Mouse (Mus musculus) neural tube, embryonic 14.5 days (tissue): ENCODE results near the gene Iars. TPM values are rescaled to one million over a fixed set of nuclear protein-coding genes. Genes with fewer than 3 reads are reported as not detected.
"Not testable (repeated sequence)": the region's sequence is repeated elsewhere in the genome, so short reads cannot be mapped to it uniquely, and the experiment has no call there.

Experiments
- ATAC-seq: fragments of 200-750 bp; cut with Nextera tagmentation; 2 replicates; pipeline ENCODE4 v1.8.0; 2017; ENCODE audit warnings: low read depth, mild to moderate bottlenecking, moderate TSS enrichment, moderate library complexity
- H3K27ac ChIP-seq: fragments of 300-500 bp; sonication (generic); 2 replicates; pipeline ENCODE4 v1.5.1; 2014; ENCODE audit warnings: low read depth, mild to moderate bottlenecking, control low read depth, low read length, moderate library complexity, mixed read lengths
- H3K27me3 ChIP-seq: fragments of 300-500 bp; sonication (generic); 2 replicates; pipeline ENCODE4 v1.6.1; 2014; ENCODE audit warnings: low read length; ENCODE audit not compliant: control insufficient read depth, insufficient read depth
- H3K36me3 ChIP-seq: fragments of 300-500 bp; sonication (generic); 2 replicates; pipeline ENCODE4 v1.6.1; 2014; ENCODE audit warnings: low read length, mixed read lengths; ENCODE audit not compliant: control insufficient read depth, insufficient read depth
- H3K4me1 ChIP-seq: fragments of 300-500 bp; sonication (generic); 2 replicates; pipeline ENCODE4 v1.6.1; 2014; ENCODE audit warnings: low read length; ENCODE audit not compliant: control insufficient read depth, insufficient read depth
- H3K4me2 ChIP-seq: fragments of 300-500 bp; sonication (generic); 2 replicates; pipeline ENCODE4 v1.6.1; 2014; ENCODE audit warnings: mild to moderate bottlenecking, low read depth, low read length, control low read depth
- H3K4me3 ChIP-seq: fragments of 300-500 bp; sonication (generic); 2 replicates; pipeline ENCODE4 v1.5.1; 2014; ENCODE audit warnings: low read depth, low read length, control low read depth, mixed read lengths
- H3K9ac ChIP-seq: fragments of 300-500 bp; sonication (generic); replicated peaks from 2 replicates; pipeline ENCODE4 v1.6.1; 2014; ENCODE audit warnings: low read depth, mild to moderate bottlenecking, control low read depth, low read length, mixed read lengths
- H3K9me3 ChIP-seq: fragments of 300-500 bp; sonication (generic); 2 replicates; pipeline ENCODE4 v1.6.1; 2016; ENCODE audit warnings: low read length; ENCODE audit not compliant: control insufficient read depth
- WGBS: fragments of 180-500 bp; shearing (Covaris S2); extraction: QIAGEN DNeasy Blood & Tissue Kit; methylation state at CpG from one replicate; pipeline ENCODE4 v1.1.7; 2014; 5-methylcytosine and 5-hydroxymethylcytosine counted together
- polyA plus RNA-seq: library from polyadenylated mRNA; unstranded; fragments of >200 nt; fragmentation: Nextera tagmentation; extraction: Ambion mirVana; gene quantifications from 2 replicates; pipeline ENCODE4 v1.2.1, GENCODE M21; 2014

Iars gene
- polyA plus RNA-seq, 1 experiment from 2014 or later: 59.3 TPM

DNA sequence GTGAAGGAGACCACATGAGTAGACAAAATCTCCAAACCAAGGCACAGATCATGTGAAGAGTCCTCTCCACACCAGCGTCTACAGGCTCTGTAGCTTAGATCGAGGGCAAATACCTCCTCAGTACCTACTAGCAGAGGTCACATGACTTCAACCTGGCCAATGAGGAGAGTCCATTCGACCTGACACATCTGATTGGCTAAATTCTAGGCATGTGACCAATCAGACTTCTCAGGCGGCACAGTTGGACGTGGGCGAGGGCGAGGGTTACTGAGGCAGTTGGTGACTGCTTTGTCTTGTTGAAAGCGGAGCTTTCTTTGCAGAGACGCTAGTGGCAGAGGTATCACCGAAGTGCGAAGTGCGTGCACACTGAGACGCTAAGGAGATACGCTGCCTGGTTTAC, 80.3 kb downstream of the Iars start:
- no peaks in the 10 kb centered on the region for H3K36me3 ChIP-seq
- no peak overlapping the region for H3K4me3 ChIP-seq
- H3K4me2 ChIP-seq: no peak overlapping the region
- H3K27ac ChIP-seq: no peak overlapping the region
- H3K4me1 ChIP-seq: no peaks in the 10 kb centered on the region
- ATAC-seq: no peak
- no peaks in the 10 kb centered on the region for H3K27me3 ChIP-seq
- no peak overlapping the region for H3K9ac ChIP-seq
- no peaks in the 10 kb centered on the region for H3K9me3 ChIP-seq
- WGBS: 92% methylated on average over 14 of the region's 14 CpGs

DNA sequence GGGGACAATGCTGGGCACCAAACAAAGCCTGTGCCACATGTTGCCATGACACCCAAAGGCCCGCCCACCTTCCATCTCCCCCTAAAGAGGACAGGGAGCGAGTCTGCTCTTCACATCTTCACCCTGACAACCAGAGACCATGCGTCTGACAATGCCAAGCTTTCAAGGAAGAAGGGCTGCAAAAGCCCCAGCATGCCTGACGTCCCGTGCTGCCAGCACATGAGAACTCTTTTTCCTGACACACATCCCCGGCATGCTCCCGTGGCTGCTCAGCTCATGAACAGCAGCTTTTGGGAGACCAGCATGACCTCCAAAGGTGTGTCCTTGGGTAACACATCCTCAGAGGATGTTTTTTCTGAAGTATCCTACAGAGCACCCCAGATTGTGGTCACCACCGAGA, 83.4 kb downstream of the Iars start:
- no peak overlapping the region for H3K27ac ChIP-seq
- ATAC-seq: no peak
- no peaks in the 10 kb centered on the region for H3K36me3 ChIP-seq
- H3K4me3 ChIP-seq: no peak overlapping the region
- H3K27me3 ChIP-seq: no peaks in the 10 kb centered on the region
- no peaks in the 10 kb centered on the region for H3K9me3 ChIP-seq
- no peaks in the 10 kb centered on the region for H3K4me1 ChIP-seq
- no peak overlapping the region for H3K4me2 ChIP-seq
- no peak overlapping the region for H3K9ac ChIP-seq
- 82% methylated on average over 8 of the region's 8 CpGs for WGBS

DNA sequence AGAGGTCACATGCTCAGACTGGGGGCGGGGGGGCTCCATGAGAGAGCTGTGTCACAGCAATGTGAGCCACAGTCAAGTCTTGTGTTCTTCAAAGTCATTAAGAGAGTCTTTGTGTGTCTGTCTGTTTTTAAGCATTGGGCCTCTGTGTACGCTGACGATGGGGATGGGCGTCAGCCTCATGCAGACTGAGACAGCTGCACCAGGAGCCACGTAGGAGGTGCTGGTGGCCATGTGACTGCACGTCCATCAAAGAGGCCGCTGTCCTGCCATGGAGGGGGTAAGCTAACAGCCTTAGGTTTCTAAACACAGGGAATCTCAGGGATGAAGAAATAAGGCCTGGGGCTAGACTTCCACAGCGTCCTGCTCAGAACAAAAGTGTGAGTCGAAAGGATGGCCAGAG, 84.4 kb downstream of the Iars start:
- Histone ChIP-seq H3K27ac (no peak overlapping the region), H3K4me3 (no peak overlapping the region), H3K9ac (no peak overlapping the region), H3K4me2 (no peak overlapping the region), H3K4me1 (no peaks in the 10 kb centered on the region), H3K9me3 (no peaks in the 10 kb centered on the region), H3K36me3 (no peaks in the 10 kb centered on the region), H3K27me3 (no peaks in the 10 kb centered on the region)
- no peak for ATAC-seq
- 54% methylated on average over 9 of the region's 9 CpGs for WGBS

DNA sequence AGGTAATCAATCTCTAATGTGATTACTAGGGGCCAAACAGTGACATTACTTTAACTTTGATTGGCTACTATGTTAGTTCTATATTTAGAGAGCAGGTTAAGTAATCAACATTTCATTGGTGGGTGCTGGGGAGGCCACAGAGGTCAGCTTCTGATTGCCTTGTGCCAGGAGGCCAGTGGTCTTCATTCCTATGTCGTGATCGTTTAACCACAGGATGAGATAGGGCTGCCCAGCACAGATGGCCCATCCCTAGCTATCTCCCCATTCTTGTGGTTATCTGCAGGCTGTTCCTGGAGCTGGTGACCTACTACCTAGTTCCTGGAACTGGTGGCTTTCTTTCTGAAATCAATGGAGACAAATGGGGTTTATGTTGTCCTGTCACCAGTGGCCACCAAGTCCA, 86.1 kb downstream of the Iars start:
- Histone ChIP-seq H3K36me3 (no peaks in the 10 kb centered on the region), H3K4me2 (no peak overlapping the region), H3K9me3 (no peaks in the 10 kb centered on the region), H3K27ac (no peak overlapping the region), H3K9ac (no peak overlapping the region), H3K27me3 (no peaks in the 10 kb centered on the region), H3K4me3 (no peak overlapping the region), H3K4me1 (no peaks in the 10 kb centered on the region)
- WGBS: 96% methylated on average over 2 of the region's 2 CpGs
- ATAC-seq: no peak

DNA sequence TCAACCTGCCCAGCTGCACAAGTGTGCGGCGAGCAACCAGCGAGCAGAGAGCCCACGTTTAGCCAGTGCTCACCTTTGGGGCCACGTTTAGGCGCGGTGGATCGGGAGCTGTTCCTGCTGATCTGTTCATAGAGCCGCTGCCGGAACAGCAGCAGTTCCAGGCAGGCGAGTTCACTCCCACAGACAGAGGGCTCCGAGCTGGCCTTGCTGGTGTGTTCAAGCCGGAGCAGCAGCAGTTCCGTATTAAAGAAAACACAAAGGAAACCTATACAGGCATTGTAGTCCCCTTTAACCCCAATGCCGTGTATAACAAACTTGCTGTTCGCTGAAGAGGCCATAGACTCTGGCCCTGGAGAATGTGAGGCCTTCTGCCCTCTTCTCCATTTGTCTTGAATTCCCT, 87.2 kb downstream of the Iars start:
- ATAC-seq: no peak
- WGBS: 83% methylated on average over 16 of the region's 16 CpGs
- no peaks in the 10 kb centered on the region for H3K4me1 ChIP-seq

DNA sequence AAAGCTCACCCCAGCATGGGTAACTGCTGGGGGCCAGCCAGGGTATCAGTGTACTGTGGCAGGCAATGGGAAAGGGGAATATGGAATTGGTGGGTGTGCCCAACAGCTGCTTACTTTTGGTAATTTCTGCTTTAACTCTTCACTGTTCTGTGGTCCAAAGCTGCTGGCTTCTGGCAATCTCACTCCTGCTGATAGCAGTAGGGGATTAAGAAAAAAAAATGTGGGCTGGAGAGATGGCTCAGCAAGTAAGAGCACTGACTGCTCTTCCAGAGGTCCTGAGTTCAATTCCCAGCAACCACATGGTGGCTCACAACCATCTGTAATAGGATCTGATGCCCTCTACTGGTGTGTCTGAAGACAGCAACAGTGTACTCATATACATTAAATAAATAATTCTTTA, 89.6 kb downstream of the Iars start:
- ATAC-seq, H3K27ac ChIP-seq, H3K9ac ChIP-seq, H3K4me3 ChIP-seq, H3K4me2 ChIP-seq, H3K4me1 ChIP-seq, H3K9me3 ChIP-seq, H3K27me3 ChIP-seq, H3K36me3 ChIP-seq: not testable (repeated sequence)

More for the DNA sequence above, 87.2 kb downstream of the Iars start:
- Histone ChIP-seq H3K4me2 (no peak overlapping the region), H3K4me3 (no peak overlapping the region), H3K36me3 (no peaks in the 10 kb centered on the region), H3K27ac (no peak overlapping the region), H3K27me3 (no peaks in the 10 kb centered on the region), H3K9ac (no peak overlapping the region), H3K9me3 (no peaks in the 10 kb centered on the region)

Other genes with a start within 250 kb of the Iars start
- gene Tes3-ps, start 188.8 kb upstream of the Iars start, polyA plus RNA-seq: 0.71 and 0.73 TPM in 2 replicates
- gene Ecm2, start 177.3 kb upstream of the Iars start, polyA plus RNA-seq: 1.3 and 1.8 TPM in 2 replicates
- gene Aspn, start 137.7 kb upstream of the Iars start, polyA plus RNA-seq: 0.51 and 1.3 TPM in 2 replicates
- gene Omd, start 99.6 kb upstream of the Iars start, polyA plus RNA-seq: 0.19 and 0.58 TPM in 2 replicates
- gene Ogn, start 74.1 kb upstream of the Iars start, polyA plus RNA-seq: 1.2 and 13.1 TPM in 2 replicates
- 5.5 and 5.7 TPM in 2 replicates for gene Cenpp, start 29.3 kb upstream of the Iars start, polyA plus RNA-seq
- 16.9 and 19.3 TPM in 2 replicates for gene Nol8, start 29.0 kb upstream of the Iars start, polyA plus RNA-seq
- not detected in 2 replicates for gene Gm30302, start 116.9 kb downstream of the Iars start, polyA plus RNA-seq